Mouse (Mus musculus): ENCODE measurements around the gene Gm5447.

- TF ChIP-seq CTCF (IDR thresholded peaks at IDR 0.05; ENCODE audit: low read depth, low read length) (peak; percentile 54), POLR2A (IDR thresholded peaks at IDR 0.05; ENCODE audit: insufficient read depth, low read length) (no peak), EP300 (IDR thresholded peaks at IDR 0.05; ENCODE audit: insufficient read depth, low read depth, low read length) (no peak)
Observed at GRCm38 (mm10) chr13:30981666-30982065, 7.7 kb downstream of the Gm5447 start.
